13 mouse cellular contexts compared by ENCODE assay signal in the genomic region with DNA sequence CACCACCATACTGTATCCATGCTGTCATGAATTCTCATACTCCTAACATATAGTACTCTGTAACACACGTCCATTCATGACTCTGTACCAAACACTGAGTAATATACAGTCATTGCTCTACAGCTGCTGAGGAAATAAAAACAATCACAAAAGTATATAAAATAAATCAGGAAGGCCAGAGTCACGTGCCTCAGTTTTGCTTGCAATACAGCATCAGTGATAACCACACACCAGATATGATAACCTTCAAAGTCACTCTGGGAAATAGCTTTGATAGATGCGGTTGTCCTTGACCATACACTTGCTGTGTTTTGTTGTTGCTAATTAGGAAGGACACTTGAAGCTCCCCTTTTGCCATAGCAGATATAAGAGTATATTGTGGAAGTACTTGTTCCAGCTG. TPM values are rescaled to one million over a fixed set of nuclear protein-coding genes. Genes with fewer than 3 reads are reported as not detected.
DNase-seq lines count a peak whose midpoint lies in the region.
"Had no signal": no experiment of that assay in that cellular context is flagged by ENCODE, and none has a peak within 500 bp of the region (broad histone marks: within the 10 kb centered on the region; RNA-seq: fewer than 3 reads in every experiment).

No protein-coding gene starts in this region.

- peak; percentile 18 for DNase-seq in adrenal gland, adult 2 months
- DNase-seq in adrenal gland, adult 8-10 months = peak; percentile 4
- DNase-seq in heart, adult 11 months = peak; percentile 70
- DNase-seq in ovary, adult 18-20 months (ENCODE audit: low spot score) = peak; percentile 68

RNA-seq across cellular contexts. Expression of gene Gm7361, which starts 9.2 kb away (rescaled TPM):
- under 1 TPM; 0.21 to 0.23 TPM for total RNA-seq in adrenal gland, adult 2 months (2021)
- polyA plus RNA-seq in adrenal gland, adult 2 months (2012; rRNA removed) = 0.09 and 0.10 TPM in 2 replicates
- total RNA-seq in adrenal gland, adult 8-10 months (2022) = under 1 TPM; 0.18 to 0.66 (median 0.28) TPM
- total RNA-seq: adrenal gland, adult 18-20 months; adrenal gland, postnatal 14 days; CH12.LX; ES-E14; MEL had no signal
- polyA plus RNA-seq: activated CD4-positive, CD25-positive, alpha-beta regulatory T cell, adult 4 months; C2C12; CD4-positive, CD25-positive, alpha-beta regulatory T cell, adult 4 months; G1E had no signal

Comparison
In these comparisons a context has a peak if more than half of its experiments do, and no peak if none do; other contexts are left out.
1. Peak in every context shown above with its lines: DNase-seq.
2. DNase-seq: peak in every context shown above with its lines; median percentile 70 in heart, adult 11 months; 68 in ovary, adult 18-20 months; 18 in adrenal gland, adult 2 months; 4 in adrenal gland, adult 8-10 months.